Mouse (Mus musculus): ENCODE data around the gene Piwil4.
"Not testable (repeated sequence)": the region's sequence is repeated elsewhere in the genome, so short reads cannot be mapped to it uniquely, and the experiment has no call there.

The Piwil4 gene

GRCm38 (mm10) chr9:14724755-14725420 is 15.6 kb downstream of the Piwil4 start:
- no peak for DNase-seq

GRCm38 (mm10) chr9:14721610-14722009 is 18.9 kb downstream of the Piwil4 start:
- no peak for DNase-seq

- no peak for DNase-seq
These were observed 20.1 kb downstream of the Piwil4 start for GRCm38 (mm10) chr9:14720384-14720783.

- no peak for DNase-seq
These were observed 22.2 kb downstream of the Piwil4 start for GRCm38 (mm10) chr9:14718332-14718691.

GRCm38 (mm10) chr9:14717689-14718331 is 22.7 kb downstream of the Piwil4 start:
- no peak for DNase-seq

GRCm38 (mm10) chr9:14715258-14715657 is 25.3 kb downstream of the Piwil4 start:
- no peak for DNase-seq

- no peak for DNase-seq
These were observed 29.6 kb downstream of the Piwil4 start for GRCm38 (mm10) chr9:14710910-14711309.

GRCm38 (mm10) chr9:14705321-14706162 is 35.0 kb downstream of the Piwil4 start:
- no peak for DNase-seq

GRCm38 (mm10) chr9:14700795-14701194 is 39.7 kb downstream of the Piwil4 start:
- DNase-seq: not testable (repeated sequence)

GRCm38 (mm10) chr9:14699288-14699640 is 41.3 kb downstream of the Piwil4 start:
- no peak for DNase-seq

GRCm38 (mm10) chr9:14698582-14699287 is 41.8 kb downstream of the Piwil4 start:
- DNase-seq: peak; percentile 87

- no peak for DNase-seq
These were observed 42.6 kb downstream of the Piwil4 start for GRCm38 (mm10) chr9:14697903-14698302.

GRCm38 (mm10) chr9:14689376-14690108 is 51.0 kb downstream of the Piwil4 start:
- DNase-seq: no peak

GRCm38 (mm10) chr9:14684363-14684762 is 56.2 kb downstream of the Piwil4 start:
- DNase-seq: peak; percentile 34

- no peak for DNase-seq
These were observed 57.8 kb downstream of the Piwil4 start for GRCm38 (mm10) chr9:14682741-14683140.

- DNase-seq: no peak
These were observed 59.9 kb downstream of the Piwil4 start for GRCm38 (mm10) chr9:14680584-14680983.

- DNase-seq: no peak
These were observed 64.5 kb downstream of the Piwil4 start for GRCm38 (mm10) chr9:14675707-14676691.

GRCm38 (mm10) chr9:14674506-14674905 is 66.0 kb downstream of the Piwil4 start:
- DNase-seq: no peak

GRCm38 (mm10) chr9:14673109-14673508 is 67.4 kb downstream of the Piwil4 start:
- DNase-seq: peak; percentile 64

- DNase-seq: not testable (repeated sequence)
These were observed 68.6 kb downstream of the Piwil4 start for GRCm38 (mm10) chr9:14671965-14672364.

GRCm38 (mm10) chr9:14668382-14668781 is 72.2 kb downstream of the Piwil4 start:
- no peak for DNase-seq

Measured in embryo, embryonic 11 days (tissue).